Mouse (Mus musculus) limb, embryonic 11.5 days (tissue): Measurements from ENCODE around the gene Rgmb. TPM values are rescaled to one million over a fixed set of nuclear protein-coding genes. Genes with fewer than 3 reads are reported as not detected.

ENCODE experiments used
- ATAC-seq: fragments of 200-750 bp; cut with Nextera tagmentation; 2 replicates; pipeline ENCODE4 v1.8.0; 2017; ENCODE audit warnings: low read depth; ENCODE audit not compliant: insufficient number of reproducible peaks, low FRiP score, low TSS enrichment
- DNase-seq: peaks from one replicate; pipeline ENCODE4 v3.0.0-alpha.2; 2015; ENCODE audit warnings: low spot score
- H3K27ac ChIP-seq: fragments of 300-500 bp; sonication (generic); replicated peaks from 2 replicates; pipeline ENCODE4 v1.5.1; 2014; ENCODE audit warnings: low read depth, mild to moderate bottlenecking, low read length
- H3K27me3 ChIP-seq: fragments of 300-500 bp; sonication (generic); 2 replicates; pipeline ENCODE4 v1.6.1; 2014; ENCODE audit warnings: mild to moderate bottlenecking, low read length, mixed read lengths; ENCODE audit not compliant: control insufficient read depth, insufficient read depth
- H3K36me3 ChIP-seq: fragments of 300-500 bp; sonication (generic); 2 replicates; pipeline ENCODE4 v1.6.1; 2014; ENCODE audit warnings: mild to moderate bottlenecking, low read length, moderate library complexity, mixed read lengths; ENCODE audit not compliant: control insufficient read depth, insufficient read depth
- H3K4me1 ChIP-seq: fragments of 300-500 bp; sonication (generic); 2 replicates; pipeline ENCODE4 v1.6.1; 2014; ENCODE audit warnings: low read length, mixed read lengths; ENCODE audit not compliant: control insufficient read depth, insufficient read depth
- H3K4me2 ChIP-seq: fragments of 300-500 bp; sonication (generic); 2 replicates; pipeline ENCODE4 v1.6.1; 2014; ENCODE audit warnings: low read depth, mild to moderate bottlenecking, moderate library complexity; ENCODE audit not compliant: severe bottlenecking
- H3K4me3 ChIP-seq: fragments of 300-500 bp; sonication (generic); 2 replicates; pipeline ENCODE4 v1.5.1; 2014; ENCODE audit warnings: low read depth, low read length
- H3K9ac ChIP-seq: fragments of 300-500 bp; sonication (generic); 2 replicates; pipeline ENCODE4 v1.6.1; 2014; ENCODE audit warnings: mild to moderate bottlenecking, low read length
- H3K9me3 ChIP-seq: fragments of 300-500 bp; sonication (generic); 2 replicates; pipeline ENCODE4 v1.6.1; 2016; ENCODE audit warnings: low read length; ENCODE audit not compliant: control insufficient read depth
- whole genome bisulfite sequencing: fragments of 180-500 bp; shearing (Covaris S2); extraction: QIAGEN DNeasy Blood & Tissue Kit; methylation state at CpG from one replicate; pipeline ENCODE4 v1.1.7; 2014; 5-methylcytosine and 5-hydroxymethylcytosine counted together
- polyA plus RNA-seq: library from polyadenylated mRNA; unstranded; fragments of >200 nt; fragmentation: Nextera tagmentation; extraction: Ambion mirVana; gene quantifications from 2 replicates; pipeline ENCODE4 v1.2.1, GENCODE M21; 2014

Gene Rgmb
- polyA plus RNA-seq, 1 experiment from 2014 or later: 19.4 TPM

- H3K27me3 ChIP-seq: no peaks in the 10 kb centered on the region
- no peak overlapping the region for H3K9ac ChIP-seq
- H3K4me3 ChIP-seq: no peak overlapping the region
- WGBS: 18% methylated on average over 6 of the region's 6 CpGs
- peaks cover 17% of the 10 kb centered on the region; the same call in 1 of the 2 replicates for H3K4me1 ChIP-seq
- H3K4me2 ChIP-seq: no peak overlapping the region
- ATAC-seq: no peak
- no peak for DNase-seq
- no peaks in the 10 kb centered on the region for H3K36me3 ChIP-seq
- H3K27ac ChIP-seq: no peak overlapping the region
- no peaks in the 10 kb centered on the region for H3K9me3 ChIP-seq
Observed at GRCm38 (mm10) chr17:15820146-15820545, 10.7 kb downstream of the Rgmb start.

- no peak overlapping the region for H3K27ac ChIP-seq
- H3K36me3 ChIP-seq: no peaks in the 10 kb centered on the region
- ATAC-seq (no peak), DNase-seq (no peak)
- H3K4me3 ChIP-seq: no peak overlapping the region
- no peaks in the 10 kb centered on the region for H3K9me3 ChIP-seq
- no peaks in the 10 kb centered on the region for H3K27me3 ChIP-seq
- peaks cover 22% of the 10 kb centered on the region; the same call in 1 of the 2 replicates for H3K4me1 ChIP-seq
- H3K4me2 ChIP-seq: no peak overlapping the region
- no peak overlapping the region for H3K9ac ChIP-seq
- 84% methylated on average over 8 of the region's 8 CpGs for WGBS
Observed at GRCm38 (mm10) chr17:15818372-15818771, 12.5 kb downstream of the Rgmb start.

GRCm38 (mm10) chr17:15817634-15818033 lies 13.2 kb downstream of the Rgmb start:
- DNase-seq (no peak), ATAC-seq (no peak)
- Histone ChIP-seq H3K27ac (no peak overlapping the region), H3K9me3 (no peaks in the 10 kb centered on the region), H3K36me3 (no peaks in the 10 kb centered on the region), H3K4me3 (no peak overlapping the region), H3K9ac (no peak overlapping the region), H3K4me2 (no peak overlapping the region), H3K27me3 (no peaks in the 10 kb centered on the region), H3K4me1 (peaks cover 27% of the 10 kb centered on the region)
- 96% methylated on average over 2 of the region's 2 CpGs for WGBS

GRCm38 (mm10) chr17:15817096-15817450 lies 13.8 kb downstream of the Rgmb start:
- Histone ChIP-seq H3K4me3 (no peak overlapping the region), H3K4me1 (peaks cover 29% of the 10 kb centered on the region), H3K27ac (no peak overlapping the region), H3K4me2 (no peak overlapping the region), H3K27me3 (no peaks in the 10 kb centered on the region), H3K36me3 (no peaks in the 10 kb centered on the region), H3K9ac (no peak overlapping the region), H3K9me3 (no peaks in the 10 kb centered on the region)
- DNase-seq: no peak
- no peak for ATAC-seq
- 92% methylated on average over 5 of the region's 5 CpGs for WGBS

GRCm38 (mm10) chr17:15816379-15817095 lies 14.3 kb downstream of the Rgmb start:
- H3K36me3 ChIP-seq: no peaks in the 10 kb centered on the region
- no peak overlapping the region for H3K4me3 ChIP-seq
- H3K9ac ChIP-seq: no peak overlapping the region
- no peak overlapping the region for H3K4me2 ChIP-seq
- H3K4me1 ChIP-seq: peaks cover 31% of the 10 kb centered on the region
- H3K27me3 ChIP-seq: no peaks in the 10 kb centered on the region
- WGBS: 88% methylated on average over 10 of the region's 11 CpGs
- H3K9me3 ChIP-seq: no peaks in the 10 kb centered on the region
- DNase-seq (no peak), ATAC-seq (no peak)
- no peak overlapping the region for H3K27ac ChIP-seq

- H3K4me1 ChIP-seq: peaks cover 29% of the 10 kb centered on the region
- H3K9ac ChIP-seq: no peak overlapping the region
- DNase-seq (no peak), ATAC-seq (no peak)
- H3K9me3 ChIP-seq: no peaks in the 10 kb centered on the region
- 91% methylated on average over 10 of the region's 10 CpGs for WGBS
- H3K36me3 ChIP-seq: no peaks in the 10 kb centered on the region
- H3K27ac ChIP-seq: no peak overlapping the region
- H3K27me3 ChIP-seq: no peaks in the 10 kb centered on the region
- no peak overlapping the region for H3K4me2 ChIP-seq
- H3K4me3 ChIP-seq: no peak overlapping the region
Observed at GRCm38 (mm10) chr17:15815312-15816018, 15.4 kb downstream of the Rgmb start.

- no peaks in the 10 kb centered on the region for H3K9me3 ChIP-seq
- H3K9ac ChIP-seq: no peak overlapping the region
- DNase-seq (no peak), ATAC-seq (no peak)
- 66% methylated on average over 3 of the region's 3 CpGs for WGBS
- no peak overlapping the region for H3K4me2 ChIP-seq
- no peaks in the 10 kb centered on the region for H3K27me3 ChIP-seq
- H3K36me3 ChIP-seq: no peaks in the 10 kb centered on the region
- no peak overlapping the region for H3K27ac ChIP-seq
- H3K4me3 ChIP-seq: no peak overlapping the region
- H3K4me1 ChIP-seq: peaks cover 33% of the 10 kb centered on the region
Observed at GRCm38 (mm10) chr17:15813658-15814212, 17.1 kb downstream of the Rgmb start.

GRCm38 (mm10) chr17:15812136-15812778 lies 18.6 kb downstream of the Rgmb start:
- ATAC-seq: no peak
- no peak overlapping the region for H3K4me2 ChIP-seq
- H3K9ac ChIP-seq: no peak overlapping the region
- 0 out of 2 replicates have a peak, but pooled peaks cover under 1% of the 10 kb centered on the region for H3K36me3 ChIP-seq
- 70% methylated on average over 13 of the region's 13 CpGs for WGBS
- H3K4me1 ChIP-seq: peaks cover 38% of the 10 kb centered on the region
- H3K4me3 ChIP-seq: no peak overlapping the region
- H3K27me3 ChIP-seq: no peaks in the 10 kb centered on the region
- DNase-seq: no peak
- H3K27ac ChIP-seq: no peak overlapping the region
- no peaks in the 10 kb centered on the region for H3K9me3 ChIP-seq
